Mouse (Mus musculus) hindbrain, postnatal 0 days (tissue): ENCODE data around the gene Apol9a. TPM values are rescaled to one million over a fixed set of nuclear protein-coding genes. Genes with fewer than 3 reads are reported as not detected.
A peak's percentile ranks its signal among the peaks of the same experiment; 100 is the strongest.

Source experiments
- ATAC-seq: fragments of 200-750 bp; cut with Nextera tagmentation; 2 replicates; pipeline ENCODE4 v1.8.0; 2017; ENCODE audit warnings: mild to moderate bottlenecking, moderate TSS enrichment, moderate library complexity
- DNase-seq: peaks from one replicate; pipeline ENCODE4 v3.0.0-alpha.2; 2015; ENCODE audit warnings: low spot score
- H3K27ac ChIP-seq: fragments of 300-500 bp; sonication (generic); 2 replicates; pipeline ENCODE4 v1.5.1; 2014; ENCODE audit warnings: mild to moderate bottlenecking
- H3K27me3 ChIP-seq: fragments of 300-500 bp; sonication (generic); 2 replicates; pipeline ENCODE4 v1.6.1; 2014; ENCODE audit warnings: low read length, mixed read lengths; ENCODE audit not compliant: insufficient read depth
- H3K36me3 ChIP-seq: fragments of 300-500 bp; sonication (generic); 2 replicates; pipeline ENCODE4 v1.6.1; 2014; ENCODE audit warnings: low read length, mixed read lengths; ENCODE audit not compliant: insufficient read depth
- H3K4me1 ChIP-seq: fragments of 300-500 bp; sonication (generic); 2 replicates; pipeline ENCODE4 v1.6.1; 2014; ENCODE audit warnings: antibody characterized with exemption, low read length, mixed read lengths; ENCODE audit not compliant: insufficient read depth
- H3K4me2 ChIP-seq: fragments of 300-500 bp; sonication (generic); 2 replicates; pipeline ENCODE4 v1.6.1; 2014; ENCODE audit warnings: low read depth, mild to moderate bottlenecking, low read length, moderate library complexity, mixed read lengths
- H3K4me3 ChIP-seq: fragments of 300-500 bp; sonication (generic); 2 replicates; pipeline ENCODE4 v1.5.1; 2014; ENCODE audit warnings: low read length
- H3K9ac ChIP-seq: fragments of 300-500 bp; sonication (generic); replicated peaks from 2 replicates; pipeline ENCODE4 v1.6.1; 2014; ENCODE audit warnings: mild to moderate bottlenecking, low read length, moderate library complexity, mixed read lengths
- H3K9me3 ChIP-seq: fragments of 300-500 bp; sonication (generic); 2 replicates; pipeline ENCODE4 v1.6.1; 2016; ENCODE audit warnings: low read length, mixed read lengths
- CTCF ChIP-seq: IDR thresholded peaks from 2 replicates; pipeline ENCODE4 v1.5.1; 2016; ENCODE audit warnings: antibody characterized with exemption, control low read depth, low read depth
- WGBS: fragments of 180-500 bp; shearing (Covaris S2); extraction: QIAGEN DNeasy Blood & Tissue Kit; methylation state at CpG from one replicate; pipeline ENCODE4 v1.1.7; 2014; 5-methylcytosine and 5-hydroxymethylcytosine counted together
- polyA plus RNA-seq: library from polyadenylated mRNA; unstranded; fragments of >200 nt; fragmentation: Nextera tagmentation; extraction: Ambion mirVana; gene quantifications from 2 replicates; pipeline ENCODE4 v1.2.1, GENCODE M21; 2015
- total RNA-seq: library from RNA; depleted of rRNA; stranded (reverse); fragments of >200 nt; gene quantifications from 2 replicates; pipeline ENCODE4 v1.2.3, GENCODE M21; 2014

Gene Apol9a
- total and polyA plus RNA-seq, 2 experiments from 2014 or later, result 1.2 to 7.8 TPM

GRCm38 (mm10) chr15:77369981-77370380 lies 41.0 kb downstream of the Apol9a start:
- no peak for TF ChIP-seq CTCF
- Histone ChIP-seq H3K4me2 (no peak overlapping the region), H3K4me1 (peaks cover 19% of the 10 kb centered on the region; the same call in 1 of the 2 replicates), H3K4me3 (no peak overlapping the region), H3K36me3 (no peaks in the 10 kb centered on the region), H3K27me3 (no peaks in the 10 kb centered on the region), H3K27ac (no peak overlapping the region), H3K9ac (no peak overlapping the region), H3K9me3 (no peaks in the 10 kb centered on the region)
- ATAC-seq, result no peak
- DNase-seq, result no peak
- WGBS, result 95% methylated on average over 21 of the region's 21 CpGs

DNA sequence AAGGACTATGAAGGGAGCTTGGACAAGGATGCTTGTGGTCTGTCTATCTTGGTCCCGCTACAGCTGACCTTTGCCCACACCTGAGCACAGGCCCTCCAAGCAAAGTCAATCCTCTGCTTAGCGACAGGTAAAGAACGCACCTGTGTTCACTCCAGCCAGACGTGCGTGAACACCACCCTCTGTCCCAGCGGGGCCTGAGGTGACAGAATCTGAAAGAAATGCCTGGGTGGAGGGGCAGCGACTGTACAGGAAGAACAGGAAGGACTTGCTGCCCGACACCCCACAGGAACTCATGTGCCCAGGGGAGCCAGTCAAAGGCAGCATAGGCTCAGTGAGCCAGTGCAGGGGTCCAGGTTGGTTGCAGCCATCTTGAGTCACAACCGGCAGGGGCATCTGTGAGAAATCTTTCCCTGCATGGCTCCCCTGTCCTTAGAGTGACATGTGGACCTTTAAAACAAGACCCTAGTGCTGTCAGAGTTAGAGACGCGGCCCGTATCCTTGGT lies 42.1 kb downstream of the Apol9a start:
- no peak for DNase-seq
- H3K4me1 ChIP-seq, result peaks cover 21% of the 10 kb centered on the region; the same call in 1 of the 2 replicates
- H3K27me3 ChIP-seq, result no peaks in the 10 kb centered on the region
- 84% methylated on average over 12 of the region's 12 CpGs for WGBS
- H3K4me3 ChIP-seq, result no peak overlapping the region
- no peak overlapping the region for H3K9ac ChIP-seq
- no peaks in the 10 kb centered on the region for H3K36me3 ChIP-seq
- ATAC-seq, result no peak
- no peaks in the 10 kb centered on the region for H3K9me3 ChIP-seq
- no peak for TF ChIP-seq CTCF
- H3K4me2 ChIP-seq, result no peak overlapping the region
- H3K27ac ChIP-seq, result peak overlapping the region; percentile 93; the same call in 1 of the 2 replicates

DNA sequence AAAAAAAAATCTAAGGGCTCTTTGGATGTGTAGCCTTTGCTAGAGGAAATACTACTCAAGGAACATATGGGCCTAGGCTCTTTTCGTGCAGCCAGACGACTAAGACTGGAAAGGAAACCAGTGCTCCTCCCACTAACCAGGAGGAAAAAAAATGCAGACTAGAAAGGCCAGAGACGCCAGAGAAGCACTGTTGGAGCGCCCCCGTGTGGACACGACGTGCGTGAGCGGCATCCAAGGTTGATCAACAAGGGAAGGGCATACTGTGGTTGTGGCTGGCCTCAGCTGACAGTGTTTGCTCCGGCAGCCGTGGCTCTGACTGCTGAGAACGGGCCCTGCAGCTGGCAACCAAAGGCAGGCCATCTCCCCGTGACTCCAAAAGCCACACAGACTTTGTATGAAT lies 42.8 kb downstream of the Apol9a start:
- DNase-seq, result peak; percentile 96
- H3K4me2 ChIP-seq, result peak overlapping the region; percentile 42

DNA sequence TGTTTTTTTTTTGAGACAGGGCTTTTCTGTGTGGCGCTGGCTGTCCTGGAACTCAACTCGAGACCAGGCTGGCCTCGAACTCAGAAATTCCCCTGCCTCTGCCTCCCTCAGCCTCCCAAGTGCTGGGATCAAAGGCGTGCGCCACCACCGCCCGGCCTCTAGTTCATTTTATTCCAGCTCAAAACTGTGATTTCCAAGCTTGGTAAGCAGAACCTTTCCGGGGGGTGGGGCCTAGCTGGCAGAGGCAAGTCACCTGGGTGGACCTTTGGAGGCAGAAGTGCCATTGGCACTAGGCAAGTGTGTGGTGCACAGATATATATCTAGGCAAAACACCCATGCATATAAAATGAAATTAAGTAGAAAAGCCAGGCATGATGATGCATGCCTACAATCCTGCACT lies 43.4 kb downstream of the Apol9a start:
- no peak overlapping the region; the same call in 1 of the 2 replicates for H3K4me2 ChIP-seq
- DNase-seq, result no peak

More for the DNA sequence above, 42.8 kb downstream of the Apol9a start:
- TF ChIP-seq CTCF, result peak; percentile 99
- ATAC-seq, result peak; percentile 71
- under 1% methylated on average over 13 of the region's 13 CpGs for WGBS
- Histone ChIP-seq H3K4me1 (peaks cover 24% of the 10 kb centered on the region; the same call in 1 of the 2 replicates), H3K27me3 (no peaks in the 10 kb centered on the region), H3K36me3 (no peaks in the 10 kb centered on the region), H3K27ac (peak overlapping the region; percentile 93), H3K9ac (0 out of 2 replicates have a peak overlapping the region, but pooled peaks have one; percentile 13), H3K4me3 (peak overlapping the region; percentile 17), H3K9me3 (no peaks in the 10 kb centered on the region)

GRCm38 (mm10) chr15:77366706-77367484 lies 44.0 kb downstream of the Apol9a start:
- DNase-seq (peak; percentile 97), ATAC-seq (peak; percentile 59)
- peak; percentile 74 for TF ChIP-seq CTCF
- H3K4me1 ChIP-seq, result peaks cover 24% of the 10 kb centered on the region; the same call in 1 of the 2 replicates
- H3K9ac ChIP-seq, result peak overlapping the region; percentile 28
- under 1% methylated on average over 26 of the region's 26 CpGs for WGBS
- peak overlapping the region; percentile 56 for H3K4me2 ChIP-seq
- peak overlapping the region; percentile 20 for H3K4me3 ChIP-seq
- no peaks in the 10 kb centered on the region for H3K9me3 ChIP-seq
- H3K27me3 ChIP-seq, result no peaks in the 10 kb centered on the region
- peak overlapping the region; percentile 93 for H3K27ac ChIP-seq
- no peaks in the 10 kb centered on the region for H3K36me3 ChIP-seq

More for the DNA sequence above, 43.4 kb downstream of the Apol9a start:
- no peaks in the 10 kb centered on the region for H3K9me3 ChIP-seq
- H3K9ac ChIP-seq, result no peak overlapping the region
- peaks cover 24% of the 10 kb centered on the region; the same call in 1 of the 2 replicates for H3K4me1 ChIP-seq
- no peak; the same call in 1 of the 2 replicates for ATAC-seq
- H3K36me3 ChIP-seq, result no peaks in the 10 kb centered on the region
- no peak overlapping the region for H3K4me3 ChIP-seq
- peak overlapping the region; percentile 93 for H3K27ac ChIP-seq
- no peak for TF ChIP-seq CTCF
- H3K27me3 ChIP-seq, result no peaks in the 10 kb centered on the region
- 33% methylated on average over 8 of the region's 8 CpGs for WGBS

DNA sequence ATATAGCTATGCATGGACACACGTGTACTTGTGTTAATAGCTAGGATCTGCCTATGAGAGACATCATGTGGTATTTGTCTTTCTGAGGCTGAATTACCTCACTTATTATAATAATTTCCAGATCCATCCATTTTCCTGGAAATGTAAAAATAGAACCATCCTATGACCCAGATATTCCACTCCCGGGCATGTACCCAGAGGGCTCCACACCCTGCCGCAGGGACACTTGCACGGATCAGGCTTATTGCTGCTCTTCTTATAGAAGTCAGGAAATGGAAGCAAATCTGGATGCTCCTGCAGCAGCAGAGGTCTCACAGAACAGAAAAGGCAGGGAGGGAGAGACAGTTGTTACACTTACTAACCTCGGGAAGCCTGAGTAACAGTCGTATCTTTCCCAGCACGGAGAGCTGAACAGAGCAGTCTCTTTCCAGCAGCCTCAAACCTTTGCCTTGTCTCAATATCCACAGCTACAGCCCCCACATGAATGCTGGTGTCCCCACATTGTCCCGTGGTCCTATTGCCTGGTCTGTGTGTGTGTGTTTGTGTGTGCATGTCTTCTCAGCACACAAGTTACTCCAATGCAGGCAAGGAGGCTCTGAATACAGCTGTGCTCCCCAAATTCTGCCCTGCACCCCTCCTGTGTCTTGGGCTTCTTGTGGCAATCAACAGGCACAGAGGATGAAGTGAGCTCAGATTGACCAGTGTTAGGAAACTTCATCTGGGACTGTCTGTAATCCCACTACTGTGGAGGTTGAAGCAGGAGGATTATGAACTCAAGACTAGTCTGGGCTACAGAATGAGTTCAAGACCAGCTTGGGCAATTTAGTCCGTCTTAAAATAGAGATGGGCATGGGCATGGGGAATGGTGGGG lies 45.0 kb downstream of the Apol9a start:
- no peak overlapping the region for H3K4me3 ChIP-seq
- 49% methylated on average over 9 of the region's 9 CpGs for WGBS
- peak overlapping the region; percentile 56 for H3K4me2 ChIP-seq
- H3K4me1 ChIP-seq, result peaks cover 24% of the 10 kb centered on the region; the same call in 1 of the 2 replicates
- DNase-seq, result no peak
- ATAC-seq, result no peak
- no peaks in the 10 kb centered on the region for H3K36me3 ChIP-seq
- no peaks in the 10 kb centered on the region for H3K27me3 ChIP-seq
- no peak for TF ChIP-seq CTCF
- H3K9me3 ChIP-seq, result no peaks in the 10 kb centered on the region
- peak overlapping the region; percentile 93 for H3K27ac ChIP-seq
- peak overlapping the region; percentile 28; the same call in 1 of the 2 replicates for H3K9ac ChIP-seq
